Mouse (Mus musculus) C2C12 (cell line): ENCODE measurements around the gene Meis1.

Source experiments
- CEBPB ChIP-seq: IDR thresholded peaks from one replicate; pipeline ENCODE4 v1.6.1; 2011; ENCODE audit warnings: low read depth, mild to moderate bottlenecking, control low read depth, moderate library complexity
- CTCF ChIP-seq: IDR thresholded peaks from one replicate; pipeline ENCODE4 v1.5.1; 2011; ENCODE audit not compliant: control insufficient read depth, insufficient read depth, insufficient read length
- MAX ChIP-seq: IDR thresholded peaks from one replicate; pipeline ENCODE4 v1.6.1; 2011; ENCODE audit warnings: mild to moderate bottlenecking, control low read depth
- USF1 ChIP-seq: IDR thresholded peaks from one replicate; pipeline ENCODE4 v1.6.1; 2011; ENCODE audit warnings: low read depth, mild to moderate bottlenecking, control low read depth, moderate library complexity

DNA sequence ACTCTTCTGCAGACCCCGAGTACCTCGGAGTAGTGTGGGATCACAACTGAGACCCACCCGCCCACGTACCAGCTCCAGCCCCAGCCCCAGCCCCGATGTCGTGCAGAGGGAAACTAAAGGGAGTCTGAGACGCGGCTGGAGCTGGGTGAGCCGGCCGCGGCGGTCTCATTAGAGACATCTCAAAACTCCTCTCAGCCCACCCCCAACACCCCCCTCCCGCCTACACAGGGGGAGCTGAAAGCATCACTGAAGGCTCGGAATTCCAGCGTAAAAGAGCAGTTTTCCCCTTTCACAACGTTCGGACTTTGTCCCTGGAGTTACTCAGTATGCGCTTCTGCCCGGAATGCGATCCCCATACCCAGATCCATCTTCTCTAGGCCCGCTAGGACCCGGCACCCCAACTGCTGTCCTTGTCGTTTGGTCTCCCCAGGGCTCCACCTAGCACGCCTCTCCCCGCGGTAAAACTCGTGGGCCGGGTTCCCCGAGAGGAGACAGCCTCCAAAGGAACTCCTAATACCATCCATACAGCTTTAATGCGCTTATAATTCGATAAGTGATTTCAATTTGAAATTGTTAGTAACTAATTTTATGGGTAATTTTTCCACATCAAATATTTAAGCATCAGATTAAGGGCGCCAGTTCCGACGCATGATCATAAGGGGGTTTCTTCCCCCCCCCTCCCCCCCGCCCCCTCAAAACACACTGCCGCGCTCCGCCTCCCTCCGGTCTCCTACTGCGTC is 141.7 kb downstream of the Meis1 start:
- TF ChIP-seq CEBPB (no peak), CTCF (no peak), MAX (no peak), USF1 (no peak)
